Mouse (Mus musculus) forebrain, embryonic 14.5 days (tissue): ENCODE measurements around the gene Tesk2. TPM values are rescaled to one million over a fixed set of nuclear protein-coding genes. Genes with fewer than 3 reads are reported as not detected.

Experiments
- ATAC-seq: fragments of 200-750 bp; cut with Nextera tagmentation; 2 replicates; pipeline ENCODE4 v1.8.0; 2017; ENCODE audit warnings: mild to moderate bottlenecking, moderate library complexity
- DNase-seq: peaks from one replicate; pipeline ENCODE4 v3.0.0-alpha.2; 2015; ENCODE audit warnings: low spot score
- H3K27ac ChIP-seq: fragments of 300-500 bp; sonication (generic); 2 replicates; pipeline ENCODE4 v1.5.1; 2014; ENCODE audit warnings: low read depth, mild to moderate bottlenecking, control low read depth, low read length, moderate library complexity
- H3K27me3 ChIP-seq: fragments of 300-500 bp; sonication (generic); replicated peaks from 2 replicates; pipeline ENCODE4 v1.6.1; 2014; ENCODE audit warnings: low read length, control low read depth, mixed read lengths; ENCODE audit not compliant: control insufficient read depth, insufficient read depth
- H3K36me3 ChIP-seq: fragments of 300-500 bp; sonication (generic); 2 replicates; pipeline ENCODE4 v1.6.1; 2014; ENCODE audit warnings: low read length, control low read depth; ENCODE audit not compliant: control insufficient read depth, insufficient read depth
- H3K4me1 ChIP-seq: fragments of 300-500 bp; sonication (generic); 2 replicates; pipeline ENCODE4 v1.6.1; 2014; ENCODE audit warnings: antibody characterized with exemption, low read length, control low read depth; ENCODE audit not compliant: control insufficient read depth, insufficient read depth
- H3K4me2 ChIP-seq: fragments of 300-500 bp; sonication (generic); 2 replicates; pipeline ENCODE4 v1.6.1; 2014; ENCODE audit warnings: mild to moderate bottlenecking, control low read depth, low read length
- H3K4me3 ChIP-seq: fragments of 300-500 bp; sonication (generic); 2 replicates; pipeline ENCODE4 v1.5.1; 2014; ENCODE audit warnings: low read depth, low read length, control low read depth
- H3K9ac ChIP-seq: fragments of 300-500 bp; sonication (generic); 2 replicates; pipeline ENCODE4 v1.6.1; 2014; ENCODE audit warnings: mild to moderate bottlenecking, low read length, control low read depth, moderate library complexity
- H3K9me3 ChIP-seq: fragments of 300-500 bp; sonication (generic); replicated peaks from 2 replicates; pipeline ENCODE4 v1.6.1; 2016; ENCODE audit warnings: low read length, control low read depth, mixed read lengths; ENCODE audit not compliant: control insufficient read depth
- WGBS: fragments of 180-500 bp; shearing (Covaris S2); extraction: QIAGEN DNeasy Blood & Tissue Kit; methylation state at CpG from one replicate; pipeline ENCODE4 v1.1.7; 2014; 5-methylcytosine and 5-hydroxymethylcytosine counted together
- polyA plus RNA-seq: library from polyadenylated mRNA; unstranded; fragments of >200 nt; fragmentation: Nextera tagmentation; extraction: Ambion mirVana; gene quantifications from 2 replicates; pipeline ENCODE4 v1.2.1, GENCODE M21; 2014

Gene Tesk2
- polyA plus RNA-seq, 1 experiment from 2014 or later, result 4.8 TPM

- Histone ChIP-seq H3K9me3 (no peaks in the 10 kb centered on the region), H3K4me2 (no peak overlapping the region), H3K27me3 (no peaks in the 10 kb centered on the region), H3K36me3 (no peaks in the 10 kb centered on the region), H3K4me3 (no peak overlapping the region), H3K27ac (no peak overlapping the region), H3K4me1 (no peaks in the 10 kb centered on the region), H3K9ac (no peak overlapping the region)
- ATAC-seq (no peak), DNase-seq (no peak)
Measured at GRCm38 (mm10) chr4:116769060-116769459, 48.3 kb downstream of the Tesk2 start.

DNA sequence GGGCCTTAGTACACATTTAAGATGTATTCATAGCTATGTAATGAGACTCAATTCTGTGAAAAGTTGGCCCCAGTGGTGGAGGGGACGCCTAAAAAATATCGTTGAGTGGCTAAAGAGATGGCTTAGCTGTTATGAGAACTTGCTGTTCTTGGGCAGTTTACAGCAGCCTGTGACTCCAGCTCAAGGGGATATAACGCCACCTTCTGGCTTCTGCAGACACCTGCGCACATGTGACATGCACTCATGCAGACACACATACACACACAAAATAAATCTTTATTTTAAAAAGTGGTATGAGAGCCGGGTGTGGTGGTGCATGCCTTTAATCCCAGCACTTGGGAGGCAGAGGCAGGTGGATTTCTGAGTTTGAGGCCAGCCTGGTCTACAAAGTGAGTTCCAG lies 55.6 kb downstream of the Tesk2 start:
- no peaks in the 10 kb centered on the region for H3K36me3 ChIP-seq
- no peaks in the 10 kb centered on the region for H3K27me3 ChIP-seq

DNA sequence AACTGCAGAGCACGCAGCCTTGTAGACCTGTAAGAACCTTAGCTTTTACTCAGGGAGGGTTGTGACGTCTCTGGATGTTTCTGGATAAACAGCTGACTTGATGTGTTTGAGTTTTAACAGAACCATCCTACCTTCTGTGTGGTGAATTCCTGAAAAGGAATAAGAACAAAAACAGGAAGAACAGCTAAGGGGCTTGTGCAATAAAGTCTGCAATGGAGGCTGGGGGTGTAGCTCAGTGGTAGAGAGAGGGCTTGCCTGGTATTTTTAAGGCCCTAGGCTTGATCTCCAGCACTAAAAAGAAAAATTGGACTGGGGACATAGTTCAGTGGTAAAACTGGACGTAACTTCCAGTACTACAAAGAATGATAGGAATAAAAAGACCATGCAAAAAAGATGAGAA lies 56.3 kb downstream of the Tesk2 start:
- H3K27me3 ChIP-seq, result no peaks in the 10 kb centered on the region
- no peaks in the 10 kb centered on the region for H3K4me1 ChIP-seq
- no peaks in the 10 kb centered on the region for H3K36me3 ChIP-seq
- ATAC-seq (no peak), DNase-seq (no peak)
- H3K9ac ChIP-seq, result no peak overlapping the region
- 95% methylated on average over 3 of the region's 3 CpGs for WGBS
- no peak overlapping the region for H3K27ac ChIP-seq
- H3K4me2 ChIP-seq, result no peak overlapping the region
- H3K9me3 ChIP-seq, result no peaks in the 10 kb centered on the region
- H3K4me3 ChIP-seq, result no peak overlapping the region

More for the DNA sequence above, 55.6 kb downstream of the Tesk2 start:
- no peak for DNase-seq
- no peaks in the 10 kb centered on the region for H3K4me1 ChIP-seq
- 88% methylated on average over 5 of the region's 5 CpGs for WGBS
- no peak overlapping the region for H3K4me2 ChIP-seq
- H3K4me3 ChIP-seq, result no peak overlapping the region
- H3K9me3 ChIP-seq, result no peaks in the 10 kb centered on the region
- no peak overlapping the region for H3K27ac ChIP-seq
- no peak for ATAC-seq
- no peak overlapping the region for H3K9ac ChIP-seq

GRCm38 (mm10) chr4:116780541-116780940 lies 59.8 kb downstream of the Tesk2 start:
- ATAC-seq (no peak), DNase-seq (no peak)
- Histone ChIP-seq H3K9ac (no peak overlapping the region), H3K4me3 (no peak overlapping the region), H3K27me3 (no peaks in the 10 kb centered on the region), H3K4me2 (no peak overlapping the region), H3K4me1 (no peaks in the 10 kb centered on the region), H3K36me3 (no peaks in the 10 kb centered on the region), H3K9me3 (no peaks in the 10 kb centered on the region), H3K27ac (no peak overlapping the region)
- WGBS, result 79% methylated on average over 2 of the region's 2 CpGs

- 53% methylated on average over 2 of the region's 2 CpGs for WGBS
- Histone ChIP-seq H3K4me2 (no peak overlapping the region), H3K27me3 (no peaks in the 10 kb centered on the region), H3K27ac (no peak overlapping the region), H3K4me1 (no peaks in the 10 kb centered on the region), H3K9ac (no peak overlapping the region), H3K9me3 (no peaks in the 10 kb centered on the region), H3K4me3 (no peak overlapping the region), H3K36me3 (no peaks in the 10 kb centered on the region)
- no peak for DNase-seq
- no peak for ATAC-seq
Measured at GRCm38 (mm10) chr4:116781366-116781765, 60.6 kb downstream of the Tesk2 start.

GRCm38 (mm10) chr4:116782171-116782570 lies 61.4 kb downstream of the Tesk2 start:
- DNase-seq (no peak), ATAC-seq (no peak)
- Histone ChIP-seq H3K9me3 (no peaks in the 10 kb centered on the region), H3K4me1 (no peaks in the 10 kb centered on the region), H3K36me3 (no peaks in the 10 kb centered on the region), H3K9ac (no peak overlapping the region), H3K4me2 (no peak overlapping the region), H3K4me3 (no peak overlapping the region), H3K27me3 (no peaks in the 10 kb centered on the region), H3K27ac (no peak overlapping the region)
- WGBS, result 8% methylated on average over 8 of the region's 8 CpGs

DNA sequence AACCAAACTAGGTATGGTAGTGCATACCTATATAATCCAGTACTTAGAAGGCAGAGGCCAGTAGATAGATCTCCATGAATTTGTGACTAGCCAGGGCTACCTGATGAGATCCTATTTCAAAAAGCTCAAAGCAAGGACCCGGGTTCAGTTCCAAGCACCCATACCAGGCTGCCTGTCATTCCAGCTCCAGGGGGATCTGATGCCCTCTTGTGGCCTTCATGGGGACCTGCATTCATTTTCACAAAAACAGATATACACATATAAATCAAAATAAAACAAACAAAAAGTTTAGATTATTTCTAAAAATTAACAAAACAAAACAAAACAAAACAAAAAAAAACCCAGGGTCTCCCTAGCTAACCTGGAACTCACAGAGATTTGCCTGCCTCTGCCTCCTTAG lies 65.8 kb downstream of the Tesk2 start:
- no peak overlapping the region for H3K9ac ChIP-seq
- H3K4me1 ChIP-seq, result no peaks in the 10 kb centered on the region
- no peaks in the 10 kb centered on the region for H3K27me3 ChIP-seq
- H3K9me3 ChIP-seq, result no peaks in the 10 kb centered on the region
- H3K36me3 ChIP-seq, result no peaks in the 10 kb centered on the region
- no peak overlapping the region for H3K4me3 ChIP-seq
- ATAC-seq, result no peak
- H3K27ac ChIP-seq, result no peak overlapping the region
- no peak for DNase-seq
- H3K4me2 ChIP-seq, result no peak overlapping the region
- 100% methylated on average over 1 of the region's 1 CpGs for WGBS

GRCm38 (mm10) chr4:116787985-116788760 lies 67.4 kb downstream of the Tesk2 start:
- H3K4me1 ChIP-seq, result no peaks in the 10 kb centered on the region

GRCm38 (mm10) chr4:116788956-116789355 lies 68.2 kb downstream of the Tesk2 start:
- H3K27ac ChIP-seq, result no peak overlapping the region
- 14% methylated on average over 3 of the region's 3 CpGs for WGBS
- H3K36me3 ChIP-seq, result no peaks in the 10 kb centered on the region
- no peaks in the 10 kb centered on the region for H3K4me1 ChIP-seq
- H3K9me3 ChIP-seq, result no peaks in the 10 kb centered on the region
- no peaks in the 10 kb centered on the region for H3K27me3 ChIP-seq
- H3K4me2 ChIP-seq, result no peak overlapping the region
- DNase-seq, result peak; percentile 94
- peak; percentile 75 for ATAC-seq
- H3K9ac ChIP-seq, result no peak overlapping the region
- no peak overlapping the region for H3K4me3 ChIP-seq

More at GRCm38 (mm10) chr4:116787985-116788760, 67.4 kb downstream of the Tesk2 start:
- Histone ChIP-seq H3K9me3 (no peaks in the 10 kb centered on the region), H3K36me3 (no peaks in the 10 kb centered on the region), H3K27ac (no peak overlapping the region), H3K9ac (no peak overlapping the region), H3K4me2 (no peak overlapping the region), H3K27me3 (no peaks in the 10 kb centered on the region), H3K4me3 (no peak overlapping the region)
- ATAC-seq (no peak), DNase-seq (no peak)
- 38% methylated on average over 7 of the region's 7 CpGs for WGBS
